Mouse (Mus musculus) G1E (cell line): ENCODE data around the gene Eif4h.

Experiments
- CTCF ChIP-seq: IDR thresholded peaks from 2 replicates; pipeline ENCODE4 v1.5.1; 2012; ENCODE audit warnings: low read depth, low read length, inconsistent platforms, mixed read lengths
- GATA1 ChIP-seq: IDR thresholded peaks from 2 replicates; pipeline ENCODE4 v1.6.1; 2012; ENCODE audit warnings: borderline replicate concordance, low read length, inconsistent platforms, mixed read lengths
- GATA2 ChIP-seq: IDR thresholded peaks from 2 replicates; pipeline ENCODE4 v1.6.1; 2012; ENCODE audit warnings: low read depth, low read length, inconsistent platforms, borderline replicate concordance
- TAL1 ChIP-seq: conservative IDR thresholded peaks from 2 replicates; pipeline ENCODE4 v1.6.1; 2012; ENCODE audit warnings: low read depth, low read length, inconsistent platforms, mixed read lengths

GRCm38 (mm10) chr5:134621099-134621640, 18.1 kb downstream of the Eif4h start:
- TF ChIP-seq CTCF (no peak), GATA1 (no peak), TAL1 (no peak), GATA2 (no peak)
